Mouse (Mus musculus) heart, postnatal 25 days (tissue): ENCODE data around the gene Hormad2. TPM values are rescaled to one million over a fixed set of nuclear protein-coding genes. Genes with fewer than 3 reads are reported as not detected.

Source experiments
- DNase-seq: peaks from one replicate; pipeline ENCODE4 v3.0.0; 2022; ENCODE audit warnings: low spot score
- intact Hi-C: fragments of 180-260 bp; cut with DNase I; formaldehyde crosslinking; loops from one replicate; pipeline ENCODE4 v1.15.1; 2025
- total RNA-seq, 2 experiments: library from RNA; stranded (reverse); gene quantifications; 2 replicates each; pipeline ENCODE4 v1.2.3; 2021

The Hormad2 gene
- total RNA-seq, 2 experiments from 2014 or later = not detected

GRCm38 (mm10) chr11:4451116-4451515, 10.2 kb upstream of the Hormad2 start:
- intact Hi-C loops = no loop called here
- DNase-seq = no peak

GRCm38 (mm10) chr11:4446195-4446868, 5.4 kb upstream of the Hormad2 start:
- no peak for DNase-seq
- intact Hi-C loops = no loop called here

GRCm38 (mm10) chr11:4442280-4442679, 1.4 kb upstream of the Hormad2 start:
- intact Hi-C loops = no loop called here
- DNase-seq = no peak

GRCm38 (mm10) chr11:4438211-4438610, 2.7 kb downstream of the Hormad2 start:
- intact Hi-C loops = loop anchor here (10.0 kb wide), 1 partner anchor 397 kb away; no protein-coding TSS in a partner anchor
- no peak for DNase-seq

- intact Hi-C loops = loop anchor here (2.0 to 10.0 kb wide), 3 partner anchors 335 to 429 kb away; no protein-coding TSS in a partner anchor
These were observed 3.6 kb downstream of the Hormad2 start for GRCm38 (mm10) chr11:4437318-4437717.

GRCm38 (mm10) chr11:4436631-4437030, 4.3 kb downstream of the Hormad2 start:
- DNase-seq = no peak
- intact Hi-C loops = loop anchor here (2.0 to 10.0 kb wide), 3 partner anchors 336 to 430 kb away; no protein-coding TSS in a partner anchor

More at GRCm38 (mm10) chr11:4437318-4437717, 3.6 kb downstream of the Hormad2 start:
- DNase-seq = no peak

- intact Hi-C loops = loop anchor here (10.0 kb wide), 1 partner anchor 400 kb away; no protein-coding TSS in a partner anchor
- no peak for DNase-seq
These were observed 6.4 kb downstream of the Hormad2 start for GRCm38 (mm10) chr11:4434461-4434860.

- no peak for DNase-seq
- intact Hi-C loops = loop anchor here (2.0 kb wide), 1 partner anchor 289 kb away; the partner anchor contains the start of gene Rnf215
These were observed 17.1 kb downstream of the Hormad2 start for GRCm38 (mm10) chr11:4423818-4424217.

GRCm38 (mm10) chr11:4422494-4423425, 18.1 kb downstream of the Hormad2 start:
- intact Hi-C loops = loop anchor here (1.0 to 2.0 kb wide), 2 partner anchors 164 to 288 kb away; partner anchors contain the start of gene Rnf215
- no peak for DNase-seq

GRCm38 (mm10) chr11:4421933-4422488, 18.9 kb downstream of the Hormad2 start:
- DNase-seq = no peak
- intact Hi-C loops = loop anchor here (1.0 to 2.0 kb wide), 2 partner anchors 164 to 287 kb away; partner anchors contain the start of gene Rnf215

- DNase-seq = no peak
- intact Hi-C loops = no loop called here
These were observed 22.9 kb downstream of the Hormad2 start for GRCm38 (mm10) chr11:4417986-4418385.

- intact Hi-C loops = no loop called here
- DNase-seq = no peak
These were observed 28.6 kb downstream of the Hormad2 start for GRCm38 (mm10) chr11:4412294-4412693.

GRCm38 (mm10) chr11:4404277-4404676, 36.6 kb downstream of the Hormad2 start:
- DNase-seq = no peak
- intact Hi-C loops = no loop called here

GRCm38 (mm10) chr11:4403381-4403780, 37.5 kb downstream of the Hormad2 start:
- DNase-seq = no peak
- intact Hi-C loops = no loop called here

- intact Hi-C loops = no loop called here
- no peak for DNase-seq
These were observed 39.7 kb downstream of the Hormad2 start for GRCm38 (mm10) chr11:4401251-4401650.

- DNase-seq = no peak
- intact Hi-C loops = no loop called here
These were observed 46.7 kb downstream of the Hormad2 start for GRCm38 (mm10) chr11:4394226-4394625.

GRCm38 (mm10) chr11:4388018-4388417, 52.9 kb downstream of the Hormad2 start:
- intact Hi-C loops = no loop called here
- no peak for DNase-seq

GRCm38 (mm10) chr11:4382321-4382720, 58.6 kb downstream of the Hormad2 start:
- intact Hi-C loops = no loop called here
- no peak for DNase-seq

GRCm38 (mm10) chr11:4379857-4380256, 61.0 kb downstream of the Hormad2 start:
- no peak for DNase-seq
- intact Hi-C loops = no loop called here

- no peak for DNase-seq
- intact Hi-C loops = no loop called here
These were observed 74.5 kb downstream of the Hormad2 start for GRCm38 (mm10) chr11:4366389-4366788.
